Mouse (Mus musculus): ENCODE results near the gene P2ry2. TPM values are rescaled to one million over a fixed set of nuclear protein-coding genes. Genes with fewer than 3 reads are reported as not detected.

P2ry2 gene
- polyA plus RNA-seq, 1 experiment: not detected

GRCm38 (mm10) chr7:101031234-101031633 is 18.6 kb upstream of the P2ry2 start:
- no peak for TF ChIP-seq GATA1 (IDR thresholded peaks at IDR 0.05; ENCODE audit: low read length)

GRCm38 (mm10) chr7:101030756-101031155 is 18.1 kb upstream of the P2ry2 start:
- no peak for TF ChIP-seq GATA1 (IDR thresholded peaks at IDR 0.05; ENCODE audit: low read length)

GRCm38 (mm10) chr7:101029446-101029845 is 16.8 kb upstream of the P2ry2 start:
- TF ChIP-seq GATA1 (IDR thresholded peaks at IDR 0.05; ENCODE audit: low read length): no peak

- TF ChIP-seq GATA1 (IDR thresholded peaks at IDR 0.05; ENCODE audit: low read length): no peak
Measured at GRCm38 (mm10) chr7:101028991-101029390, 16.3 kb upstream of the P2ry2 start.

- TF ChIP-seq GATA1 (IDR thresholded peaks at IDR 0.05; ENCODE audit: low read length): no peak
Measured at GRCm38 (mm10) chr7:101028444-101028757, 15.7 kb upstream of the P2ry2 start.

- TF ChIP-seq GATA1 (IDR thresholded peaks at IDR 0.05; ENCODE audit: low read length): no peak
Measured at GRCm38 (mm10) chr7:101027623-101028443, 15.2 kb upstream of the P2ry2 start.

DNA sequence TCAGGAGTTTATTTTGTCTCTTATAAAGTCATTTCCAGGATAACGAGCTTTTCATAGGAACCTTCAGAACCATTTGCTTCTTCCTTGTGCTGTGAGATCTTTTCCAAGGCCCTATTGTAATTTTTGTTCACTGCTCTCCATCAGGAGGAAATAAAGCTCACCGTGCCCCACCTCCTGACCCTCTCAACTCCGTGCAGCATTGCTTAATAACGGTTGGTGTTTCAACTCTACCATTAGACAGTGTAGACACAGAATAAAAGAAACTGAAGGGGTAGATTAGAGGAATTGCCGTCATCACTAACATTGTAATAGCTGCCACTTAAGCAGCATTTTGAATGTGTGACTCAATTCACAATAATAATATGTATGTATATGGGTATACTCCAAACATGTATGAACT is 14.2 kb upstream of the P2ry2 start:
- no peak for TF ChIP-seq GATA1 (IDR thresholded peaks at IDR 0.05; ENCODE audit: low read length)

- TF ChIP-seq GATA1 (IDR thresholded peaks at IDR 0.05; ENCODE audit: low read length): no peak
Measured at GRCm38 (mm10) chr7:101017492-101017891, 4.8 kb upstream of the P2ry2 start.

GRCm38 (mm10) chr7:101017021-101017461 is 4.4 kb upstream of the P2ry2 start:
- no peak for TF ChIP-seq GATA1 (IDR thresholded peaks at IDR 0.05; ENCODE audit: low read length)

DNA sequence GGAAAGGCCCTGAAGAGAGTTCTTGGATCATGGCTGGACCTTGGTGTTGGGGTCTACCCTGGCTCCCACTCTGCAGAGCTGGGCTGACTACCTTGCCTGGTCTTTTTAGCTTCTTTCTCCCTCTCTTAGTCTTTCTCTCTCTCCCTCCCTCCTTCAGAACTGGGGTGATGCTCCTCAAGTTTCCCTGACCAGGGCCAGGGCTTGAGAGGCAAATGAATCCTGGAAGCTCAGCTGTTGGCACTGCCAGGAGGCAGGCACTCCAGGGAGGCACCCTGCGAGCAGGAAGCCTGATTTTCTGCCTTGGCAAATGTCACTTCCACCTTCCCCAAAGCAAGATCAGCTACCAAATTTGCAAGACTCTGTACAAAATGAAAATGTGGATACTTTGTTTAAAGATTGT is 2.3 kb upstream of the P2ry2 start:
- no peak for TF ChIP-seq GATA1 (IDR thresholded peaks at IDR 0.05; ENCODE audit: low read length)

- no peak for TF ChIP-seq GATA1 (IDR thresholded peaks at IDR 0.05; ENCODE audit: low read length)
Measured at GRCm38 (mm10) chr7:101014041-101014440, 1.4 kb upstream of the P2ry2 start.

DNA sequence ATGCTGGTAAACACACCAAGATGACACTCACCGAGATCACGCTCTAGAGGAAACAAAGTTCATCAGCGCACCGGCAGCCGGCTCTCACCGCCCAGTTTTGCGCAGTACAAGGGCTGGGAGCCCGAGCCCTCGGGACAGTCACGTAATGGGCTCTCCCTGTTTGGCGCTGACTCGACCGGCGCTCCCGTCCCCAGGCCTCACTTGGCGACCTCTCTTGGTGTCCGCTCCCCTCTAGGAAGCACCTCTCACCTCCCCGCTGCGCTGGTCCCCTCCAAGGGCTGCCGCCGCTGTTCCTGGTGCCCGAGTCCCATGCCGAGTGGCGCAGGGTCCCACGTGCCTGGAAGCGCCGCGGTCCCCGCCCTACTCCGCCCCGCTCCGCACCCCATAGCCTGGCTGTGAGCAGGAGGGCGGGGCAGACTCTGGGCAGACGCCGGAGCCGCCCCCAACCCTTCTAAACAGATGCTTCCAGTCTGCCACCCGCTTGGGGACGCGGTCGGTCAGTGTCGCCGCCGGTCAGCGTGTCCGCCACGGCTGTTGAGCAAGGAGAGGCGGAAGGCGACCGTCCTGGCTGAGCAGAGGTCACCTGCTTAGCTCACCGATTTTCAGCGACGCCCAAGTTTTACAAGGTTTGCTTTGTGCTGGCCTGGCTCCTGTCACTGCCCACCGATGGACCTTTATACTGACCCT is 842 bp downstream of the P2ry2 start:
- no peak for TF ChIP-seq GATA1 (IDR thresholded peaks at IDR 0.05; ENCODE audit: low read length)

- no peak for TF ChIP-seq GATA1 (IDR thresholded peaks at IDR 0.05; ENCODE audit: low read length)
Measured at GRCm38 (mm10) chr7:101010741-101011140, 1.9 kb downstream of the P2ry2 start.

GRCm38 (mm10) chr7:101006201-101006600 is 6.5 kb downstream of the P2ry2 start:
- TF ChIP-seq GATA1 (IDR thresholded peaks at IDR 0.05; ENCODE audit: low read length): no peak

DNA sequence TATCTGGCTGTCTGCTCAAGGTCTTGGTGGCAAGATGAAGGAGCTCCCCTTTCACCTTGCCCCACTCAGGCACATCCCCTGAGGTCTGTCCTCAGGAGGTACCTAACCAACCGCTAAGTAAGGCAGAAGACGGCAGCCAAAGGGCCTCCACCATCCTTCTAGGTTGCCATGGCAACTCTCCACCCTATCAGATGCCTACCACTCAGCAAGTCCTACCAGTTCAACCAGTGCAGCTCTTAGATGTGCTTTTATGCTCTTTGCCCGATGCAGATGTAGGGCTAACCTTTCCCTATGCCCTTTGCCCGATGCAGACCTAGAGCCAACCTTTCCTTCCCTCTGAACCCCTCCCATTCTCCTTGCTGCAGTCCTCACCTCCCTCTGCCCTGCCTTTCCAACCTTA is 7.5 kb downstream of the P2ry2 start:
- TF ChIP-seq GATA1 (IDR thresholded peaks at IDR 0.05; ENCODE audit: low read length): no peak

DNA sequence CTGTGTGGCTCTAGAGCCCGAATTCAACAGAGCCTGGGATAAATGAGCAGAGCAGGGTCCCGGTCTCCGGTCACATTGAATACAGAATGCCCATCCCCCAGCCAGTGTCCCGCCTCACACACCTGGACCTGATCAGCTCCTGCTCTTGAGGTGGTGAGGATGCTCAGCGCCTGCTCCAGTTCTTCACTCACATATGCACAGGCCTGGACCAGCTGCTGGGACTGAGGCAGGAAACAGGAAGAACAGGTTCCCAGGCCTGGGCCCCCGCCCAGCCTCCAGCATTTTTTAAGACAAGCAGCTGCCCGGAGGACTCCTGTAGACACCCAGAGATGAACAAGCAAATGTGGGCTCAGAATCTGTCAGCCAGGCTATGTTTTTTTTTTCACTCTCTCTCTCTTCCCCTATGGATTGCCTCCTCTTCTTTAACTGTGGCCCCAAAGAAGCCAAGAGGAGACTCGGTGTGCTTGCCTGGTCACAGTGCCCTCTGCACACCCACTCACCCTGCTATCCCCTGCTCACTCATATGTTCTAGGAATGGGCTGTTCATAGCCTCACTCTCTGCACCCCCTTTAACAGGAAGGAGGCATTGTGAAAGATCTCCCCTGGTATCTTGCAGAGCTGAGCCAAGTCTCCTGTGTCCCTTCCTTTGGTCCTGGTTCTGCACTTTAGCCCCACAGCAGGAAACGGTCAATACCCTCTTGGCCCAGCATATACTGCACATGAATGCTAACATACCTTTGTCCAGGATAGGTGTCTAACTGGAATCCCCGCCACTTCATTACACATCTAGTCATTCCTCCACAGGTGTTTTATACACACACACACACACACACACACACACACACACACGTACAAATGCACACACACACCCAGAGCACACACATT is 9.0 kb downstream of the P2ry2 start:
- no peak for TF ChIP-seq GATA1 (IDR thresholded peaks at IDR 0.05; ENCODE audit: low read length)

Measured in G1E-ER4 (cell line).